Mouse (Mus musculus) adipocyte (in vitro differentiated cells): ENCODE measurements around the gene Zfand6.

ENCODE experiments used
- DNase-seq: peaks from one replicate; pipeline ENCODE4 v3.0.0-alpha.2; 2016; ENCODE audit warnings: low spot score

The Zfand6 gene

DNA sequence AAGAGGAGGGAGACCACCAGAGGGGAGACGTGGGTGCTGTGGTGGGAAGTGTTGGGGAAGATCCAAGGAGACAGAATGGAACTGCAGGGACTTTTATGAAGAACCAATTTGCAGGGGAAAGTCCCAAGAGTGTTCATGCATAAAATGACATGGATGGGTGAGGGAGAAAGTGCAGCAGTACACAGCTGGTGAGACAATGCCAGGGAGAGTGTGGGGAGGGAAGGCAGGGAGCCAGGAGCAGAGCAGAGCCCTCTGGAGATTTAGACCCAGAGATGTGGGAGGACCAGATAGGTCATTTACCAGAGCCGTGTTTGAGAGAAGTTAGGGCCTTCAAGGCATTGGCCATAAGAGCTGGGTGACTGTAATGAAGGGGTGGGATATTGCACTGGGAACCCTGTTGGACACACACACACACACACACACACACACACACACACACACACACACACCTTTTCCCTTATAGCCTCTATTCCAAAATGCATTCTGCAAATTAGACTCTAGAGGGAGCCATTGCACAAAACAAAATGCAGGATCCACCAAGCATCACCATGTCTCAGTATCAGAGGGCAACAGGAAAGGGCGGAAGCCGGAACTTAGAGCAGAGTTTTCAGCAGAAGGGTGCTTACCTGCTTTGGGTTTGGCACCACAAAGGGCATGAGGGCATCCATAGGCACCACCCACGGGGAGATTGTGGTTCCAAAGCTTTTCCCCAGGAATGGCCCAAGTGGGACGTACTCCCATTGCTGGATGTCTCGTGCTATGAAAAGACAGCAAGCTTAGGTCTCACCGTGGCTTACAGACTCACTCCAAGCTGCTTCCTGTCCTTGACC is 95.5 kb downstream of the Zfand6 start:
- peak; percentile 78 for DNase-seq

DNA sequence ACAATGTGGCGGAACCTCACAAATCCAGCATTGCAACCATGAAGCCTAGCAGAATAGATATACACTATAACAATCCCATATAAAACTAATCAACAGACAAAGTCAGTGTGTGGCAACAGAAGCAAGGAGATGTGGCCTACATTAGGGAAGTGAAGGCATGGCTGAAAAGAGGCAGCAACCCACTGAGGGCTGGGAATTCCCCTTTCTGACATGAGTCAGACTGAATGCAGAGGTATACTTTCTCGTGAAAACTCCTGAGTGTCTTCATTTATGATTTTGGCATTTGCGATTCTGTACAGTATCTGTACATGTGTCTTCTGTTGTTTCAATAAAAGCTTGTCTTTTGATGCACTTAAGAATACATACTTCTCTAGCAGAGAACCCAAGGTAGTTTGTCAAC is 98.4 kb downstream of the Zfand6 start:
- DNase-seq: no peak

DNA sequence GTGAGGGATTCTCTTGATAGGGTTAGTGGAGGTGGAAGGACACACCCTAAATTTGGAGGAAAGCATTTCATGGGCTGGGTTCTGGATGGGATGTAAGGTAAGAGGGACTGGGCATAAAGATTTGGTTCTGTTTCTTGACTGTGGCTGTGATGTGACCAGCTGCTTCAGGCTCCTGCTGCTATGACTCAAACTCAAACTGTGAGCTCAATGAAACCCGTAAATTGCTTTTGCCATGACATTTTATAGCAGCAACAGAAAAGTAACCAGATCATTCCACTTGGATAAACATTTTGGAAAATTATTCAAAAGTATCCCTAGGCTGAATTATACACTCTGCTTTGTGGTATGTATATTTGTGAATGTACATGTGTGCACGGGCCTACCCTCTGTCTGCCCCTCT is 99.1 kb downstream of the Zfand6 start:
- DNase-seq: no peak

- no peak for DNase-seq
Measured at GRCm38 (mm10) chr7:84587101-84587783, 102.5 kb downstream of the Zfand6 start.

DNA sequence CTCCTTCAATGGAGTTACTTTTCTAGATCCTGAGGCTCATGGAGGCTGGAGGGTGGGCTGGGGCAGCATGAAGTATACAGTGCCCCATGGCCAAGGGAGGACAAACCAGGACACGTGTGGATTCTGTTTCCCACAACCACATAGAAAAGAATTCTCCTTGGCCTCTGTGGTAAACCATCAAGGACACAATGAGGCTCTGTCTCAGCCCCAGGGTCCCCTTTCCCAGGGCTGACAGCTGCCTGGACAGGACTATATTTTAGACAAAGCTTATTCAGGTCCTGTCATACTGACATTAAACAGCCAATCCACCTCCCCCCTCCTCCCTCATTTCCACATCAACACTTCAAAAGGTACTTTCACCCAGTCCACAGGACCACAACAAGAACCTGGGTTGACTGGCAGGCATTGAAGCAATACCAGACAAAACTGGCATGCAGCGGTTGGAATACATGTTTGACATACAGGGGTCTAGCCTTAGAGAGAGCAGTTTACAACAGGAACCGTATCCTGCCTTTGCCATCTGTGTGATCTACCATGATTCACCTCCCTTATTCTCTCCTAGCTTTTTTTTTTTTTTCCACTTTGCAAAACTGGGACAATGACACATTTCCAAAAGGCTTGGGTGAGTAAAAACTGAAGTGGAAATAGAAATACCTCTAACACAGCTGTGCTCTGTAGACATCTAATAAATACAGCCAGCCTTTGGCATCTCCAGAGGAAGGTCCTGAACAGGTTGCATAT is 103.2 kb downstream of the Zfand6 start:
- no peak for DNase-seq

GRCm38 (mm10) chr7:84585086-84585485 is 104.7 kb downstream of the Zfand6 start:
- no peak for DNase-seq

DNA sequence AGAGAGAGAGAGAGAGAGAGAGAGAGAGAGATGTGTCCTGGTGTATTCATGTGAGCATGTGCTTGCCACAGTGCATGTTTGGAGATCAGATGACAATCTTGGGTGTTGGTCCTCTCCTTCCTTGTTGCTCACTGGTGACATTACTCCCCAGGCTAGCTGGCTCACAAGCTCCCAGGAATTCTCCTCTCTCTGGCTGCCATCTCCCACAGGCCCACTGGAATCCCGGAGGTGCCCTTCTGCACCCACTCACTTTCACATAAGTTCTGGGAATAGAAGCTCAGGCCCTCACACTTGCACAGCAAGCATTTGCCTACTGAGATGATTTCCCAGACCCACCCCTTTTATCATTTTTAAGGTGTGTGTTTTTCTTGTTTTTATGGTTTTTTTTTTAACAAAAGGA is 110.0 kb downstream of the Zfand6 start:
- DNase-seq: no peak

GRCm38 (mm10) chr7:84578841-84579240 is 110.9 kb downstream of the Zfand6 start:
- no peak for DNase-seq

DNA sequence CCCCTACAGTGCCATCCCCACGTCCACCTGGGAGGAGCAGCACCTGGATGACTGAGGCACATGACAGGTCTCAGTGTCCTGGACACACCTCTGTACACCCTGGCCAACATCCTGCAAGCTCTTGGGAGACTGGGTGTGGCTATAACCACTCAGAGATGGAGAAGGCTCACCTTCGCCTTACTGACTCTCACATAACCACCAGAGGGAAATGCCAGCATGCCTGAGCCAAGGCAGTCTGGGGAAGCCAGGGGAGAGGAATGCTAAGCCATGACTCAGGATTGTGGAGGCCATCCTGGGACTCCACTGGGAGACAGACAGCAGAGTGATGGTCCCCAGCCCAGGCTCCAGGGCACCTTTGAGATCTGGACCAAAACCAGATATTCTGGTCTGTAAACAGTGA is 112.7 kb downstream of the Zfand6 start:
- peak; percentile 11 for DNase-seq

DNA sequence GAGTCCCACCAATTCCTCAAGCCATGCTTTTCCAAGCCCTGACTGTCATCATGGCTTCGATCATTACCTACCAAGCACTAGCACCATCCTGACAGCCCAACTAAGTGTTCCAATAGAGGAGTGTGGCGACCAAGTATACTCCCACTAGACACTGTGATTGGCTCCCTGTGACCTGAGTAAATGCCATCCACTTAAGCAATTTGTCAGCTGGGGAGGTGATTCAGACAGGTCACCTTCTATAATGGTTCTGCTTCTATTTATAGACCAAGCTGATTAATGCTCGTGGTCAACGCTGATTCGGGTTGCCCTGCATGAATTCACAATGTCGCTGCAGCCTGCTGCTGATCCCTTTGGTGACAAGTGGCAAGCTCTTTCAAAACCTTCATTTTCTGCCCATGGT is 123.6 kb downstream of the Zfand6 start:
- DNase-seq: no peak

DNA sequence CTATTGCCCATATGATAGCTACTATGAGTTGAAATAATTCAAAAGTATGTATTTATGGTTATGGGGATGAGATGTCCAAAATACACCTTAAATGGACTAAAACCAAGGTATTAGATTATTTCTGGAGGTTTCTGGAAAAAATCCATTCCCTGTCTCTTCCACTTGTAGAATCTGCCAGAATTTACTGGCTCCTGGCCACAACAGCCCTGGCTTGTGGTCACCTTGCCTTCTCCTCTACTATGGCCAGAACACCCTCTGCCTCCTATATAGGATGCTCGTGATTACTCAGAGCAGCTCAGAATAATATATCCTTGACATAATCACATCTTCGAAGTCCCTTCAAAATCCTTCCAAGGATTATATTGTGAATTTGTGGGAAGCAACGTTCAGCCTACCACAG is 125.5 kb downstream of the Zfand6 start:
- DNase-seq: no peak
